Mouse (Mus musculus) limb, embryonic 14.5 days (tissue): ENCODE results near the gene Serpinb6a. TPM values are rescaled to one million over a fixed set of nuclear protein-coding genes. Genes with fewer than 3 reads are reported as not detected.
"Not testable (repeated sequence)": the region's sequence is repeated elsewhere in the genome, so short reads cannot be mapped to it uniquely, and the experiment has no call there.

ENCODE experiments used
- ATAC-seq: fragments of 200-750 bp; cut with Nextera tagmentation; 2 replicates; pipeline ENCODE4 v1.8.0; 2017; ENCODE audit warnings: low read depth, moderate number of reproducible peaks, moderate TSS enrichment; ENCODE audit not compliant: low FRiP score
- DNase-seq: peaks from one replicate; pipeline ENCODE4 v3.0.0-alpha.2; 2015; ENCODE audit warnings: low spot score
- H3K27ac ChIP-seq: fragments of 300-500 bp; sonication (generic); replicated peaks from 2 replicates; pipeline ENCODE4 v1.5.1; 2014; ENCODE audit warnings: low read depth, mild to moderate bottlenecking, low read length, moderate library complexity, mixed read lengths
- H3K27me3 ChIP-seq: fragments of 300-500 bp; sonication (generic); 2 replicates; pipeline ENCODE4 v1.6.1; 2014; ENCODE audit warnings: low read length, mixed read lengths; ENCODE audit not compliant: control insufficient read depth, insufficient read depth
- H3K36me3 ChIP-seq: fragments of 300-500 bp; sonication (generic); 2 replicates; pipeline ENCODE4 v1.6.1; 2014; ENCODE audit warnings: mild to moderate bottlenecking, low read length, moderate library complexity, mixed read lengths; ENCODE audit not compliant: control insufficient read depth, insufficient read depth
- H3K4me1 ChIP-seq: fragments of 300-500 bp; sonication (generic); 2 replicates; pipeline ENCODE4 v1.6.1; 2014; ENCODE audit warnings: antibody characterized with exemption, low read length, mixed read lengths; ENCODE audit not compliant: control insufficient read depth, insufficient read depth
- H3K4me2 ChIP-seq: fragments of 300-500 bp; sonication (generic); replicated peaks from 2 replicates; pipeline ENCODE4 v1.6.1; 2014; ENCODE audit warnings: low read depth, mild to moderate bottlenecking, low read length, moderate library complexity; ENCODE audit not compliant: severe bottlenecking
- H3K4me3 ChIP-seq: fragments of 300-500 bp; sonication (generic); replicated peaks from 2 replicates; pipeline ENCODE4 v1.5.1; 2014; ENCODE audit warnings: low read length
- H3K9ac ChIP-seq: fragments of 300-500 bp; sonication (generic); 2 replicates; pipeline ENCODE4 v1.6.1; 2014; ENCODE audit warnings: mild to moderate bottlenecking, low read depth, low read length, moderate library complexity; ENCODE audit not compliant: severe bottlenecking
- H3K9me3 ChIP-seq: fragments of 300-500 bp; sonication (generic); 2 replicates; pipeline ENCODE4 v1.6.1; 2016; ENCODE audit warnings: low read length; ENCODE audit not compliant: control insufficient read depth
- POLR2A ChIP-seq: fragments of 200-500 bp; IDR thresholded peaks from 2 replicates; pipeline ENCODE4 v1.8.0; 2012; ENCODE audit warnings: inconsistent platforms, mild to moderate bottlenecking, moderate library complexity, borderline replicate concordance; ENCODE audit not compliant: insufficient read depth, insufficient read length; ENCODE audit errors: extremely low read depth
- WGBS: fragments of 180-500 bp; shearing (Covaris S2); extraction: QIAGEN DNeasy Blood & Tissue Kit; methylation state at CpG from one replicate; pipeline ENCODE4 v1.1.7; 2014; 5-methylcytosine and 5-hydroxymethylcytosine counted together
- polyA plus RNA-seq, 2 experiments: library from polyadenylated mRNA; depleted of rRNA in 1 of 2; stranded (reverse) in 1 of 2; unstranded in 1 of 2; fragments of >200 nt; fragmentation: Nextera tagmentation in 1 of 2; extraction: Ambion mirVana in 1 of 2; gene quantifications; 2 replicates each; pipeline versions ENCODE4 v1.2.1 to v1.2.3; 2012 to 2014

Gene Serpinb6a
- polyA plus RNA-seq, 2 experiments = 61.7 to 83.2 TPM

- H3K4me2 ChIP-seq = no peak overlapping the region
- no peaks in the 10 kb centered on the region for H3K9me3 ChIP-seq
- H3K36me3 ChIP-seq = no peaks in the 10 kb centered on the region
- no peak for DNase-seq
- no peaks in the 10 kb centered on the region for H3K4me1 ChIP-seq
- no peak for TF ChIP-seq POLR2A
- 41% methylated on average over 4 of the region's 4 CpGs for WGBS
- ATAC-seq = no peak
- no peak overlapping the region for H3K4me3 ChIP-seq
- no peaks in the 10 kb centered on the region for H3K27me3 ChIP-seq
- no peak overlapping the region for H3K27ac ChIP-seq
- no peak overlapping the region for H3K9ac ChIP-seq
Observed at GRCm38 (mm10) chr13:33942212-33942779, 60.3 kb downstream of the Serpinb6a start.

- WGBS = 84% methylated on average over 5 of the region's 5 CpGs
- Histone ChIP-seq H3K4me2 (no peak overlapping the region), H3K27me3 (no peaks in the 10 kb centered on the region), H3K9me3 (no peaks in the 10 kb centered on the region), H3K4me1 (no peaks in the 10 kb centered on the region), H3K36me3 (no peaks in the 10 kb centered on the region), H3K9ac (no peak overlapping the region), H3K4me3 (no peak overlapping the region), H3K27ac (no peak overlapping the region)
- no peak for ATAC-seq
- DNase-seq = no peak
- TF ChIP-seq POLR2A = no peak
Observed at GRCm38 (mm10) chr13:33941288-33941808, 61.2 kb downstream of the Serpinb6a start.

- H3K36me3 ChIP-seq, DNase-seq, H3K9ac ChIP-seq, H3K27me3 ChIP-seq, H3K9me3 ChIP-seq, H3K4me2 ChIP-seq, H3K4me1 ChIP-seq, ATAC-seq, H3K27ac ChIP-seq, H3K4me3 ChIP-seq: not testable (repeated sequence)
Observed at GRCm38 (mm10) chr13:33937587-33937986, 65.0 kb downstream of the Serpinb6a start.

- no peaks in the 10 kb centered on the region for H3K9me3 ChIP-seq
Observed at GRCm38 (mm10) chr13:33937151-33937550, 65.4 kb downstream of the Serpinb6a start.

GRCm38 (mm10) chr13:33935465-33936181 lies 67.0 kb downstream of the Serpinb6a start:
- Histone ChIP-seq H3K9ac (peak overlapping the region; percentile 86), H3K4me3 (peak overlapping the region; percentile 70), H3K4me2 (peak overlapping the region; percentile 83), H3K27me3 (no peaks in the 10 kb centered on the region), H3K4me1 (no peaks in the 10 kb centered on the region), H3K36me3 (0 out of 2 replicates have a peak, but pooled peaks cover 3% of the 10 kb centered on the region), H3K27ac (no peak overlapping the region), H3K9me3 (no peaks in the 10 kb centered on the region)
- peak; percentile 37 for DNase-seq
- under 1% methylated on average over 36 of the region's 44 CpGs for WGBS
- no peak for TF ChIP-seq POLR2A
- ATAC-seq = peak; percentile 81

More at GRCm38 (mm10) chr13:33937151-33937550, 65.4 kb downstream of the Serpinb6a start:
- 80% methylated on average over 5 of the region's 5 CpGs for WGBS
- no peak overlapping the region for H3K27ac ChIP-seq
- H3K27me3 ChIP-seq = no peaks in the 10 kb centered on the region
- no peaks in the 10 kb centered on the region for H3K36me3 ChIP-seq
- no peak for TF ChIP-seq POLR2A
- DNase-seq = no peak
- H3K9ac ChIP-seq = no peak overlapping the region
- ATAC-seq = no peak
- H3K4me2 ChIP-seq = no peak overlapping the region
- H3K4me1 ChIP-seq = no peaks in the 10 kb centered on the region
- no peak overlapping the region for H3K4me3 ChIP-seq
